Mouse (Mus musculus): Measurements from ENCODE around the gene Ptprd. TPM values are rescaled to one million over a fixed set of nuclear protein-coding genes. Genes with fewer than 3 reads are reported as not detected.

Ptprd gene
- total RNA-seq, 2 experiments from 2014 or later: 10.4 to 13.5 TPM

DNA sequence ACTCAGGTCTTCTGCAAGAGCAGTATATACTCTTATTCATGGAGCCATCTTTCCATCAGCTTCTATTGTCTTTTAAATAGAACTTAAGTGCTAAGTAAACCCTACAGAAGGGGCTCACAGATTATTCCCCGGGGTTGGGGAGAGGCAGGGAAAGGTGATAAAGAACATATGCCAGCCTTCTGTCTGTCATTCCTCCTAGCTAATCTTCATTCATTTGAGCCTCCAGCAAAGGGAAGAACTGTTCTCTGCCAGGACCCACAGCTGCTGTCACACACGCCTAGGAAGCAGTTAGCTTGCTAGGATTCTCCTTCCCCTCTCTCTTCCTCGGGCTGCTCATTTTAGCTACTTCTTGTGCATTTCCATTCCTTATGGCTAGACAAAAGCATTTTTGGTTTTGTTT is 2205.0 kb downstream of the Ptprd start:
- no peak for DNase-seq
- intact Hi-C loops (cut with DNase I): no loop called here

GRCm38 (mm10) chr4:76004161-76004560 is 2207.6 kb downstream of the Ptprd start:
- no peak for DNase-seq
- intact Hi-C loops (cut with DNase I): no loop called here

DNA sequence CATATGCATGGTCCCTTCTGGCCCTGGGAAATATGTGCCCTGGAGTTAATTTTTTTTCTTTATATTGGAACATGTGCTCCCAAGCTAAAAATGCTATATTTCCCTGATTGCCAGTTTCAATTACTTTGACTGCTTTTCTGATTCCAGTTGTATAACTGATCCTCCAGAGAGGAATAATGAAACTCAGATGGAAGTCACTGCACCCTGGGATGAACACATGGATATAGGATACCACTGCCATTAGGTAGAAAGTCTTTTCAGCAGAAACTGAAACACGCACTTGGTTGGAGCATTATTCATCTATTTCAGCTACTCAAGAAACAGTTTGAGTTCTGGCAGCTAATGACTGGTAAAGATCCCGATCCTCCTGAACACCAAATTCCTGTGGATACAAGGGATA is 2211.5 kb downstream of the Ptprd start:
- intact Hi-C loops (cut with DNase I): no loop called here
- DNase-seq: no peak

DNA sequence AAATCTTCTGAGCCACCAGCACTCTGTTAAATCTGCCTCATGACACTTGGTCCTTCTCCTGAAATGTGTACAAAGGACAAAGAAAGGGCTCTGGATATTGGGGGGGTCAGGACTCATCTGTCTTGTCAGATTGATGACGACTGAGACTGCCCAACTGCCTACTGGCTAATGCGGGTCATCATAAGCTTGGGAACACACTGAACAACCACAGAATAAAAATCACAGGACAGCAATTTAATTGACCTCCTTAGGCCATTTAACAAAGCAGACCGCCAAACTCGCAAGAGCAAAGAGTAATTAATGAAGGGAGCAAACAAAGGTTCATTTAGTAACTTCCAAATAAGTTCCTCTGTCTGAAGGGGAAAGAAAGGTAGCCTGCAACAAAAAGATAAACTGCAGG is 2215.9 kb downstream of the Ptprd start:
- no peak for DNase-seq
- intact Hi-C loops (cut with DNase I): no loop called here

GRCm38 (mm10) chr4:75994576-75994975 is 2217.2 kb downstream of the Ptprd start:
- intact Hi-C loops (cut with DNase I): no loop called here
- DNase-seq: no peak

DNA sequence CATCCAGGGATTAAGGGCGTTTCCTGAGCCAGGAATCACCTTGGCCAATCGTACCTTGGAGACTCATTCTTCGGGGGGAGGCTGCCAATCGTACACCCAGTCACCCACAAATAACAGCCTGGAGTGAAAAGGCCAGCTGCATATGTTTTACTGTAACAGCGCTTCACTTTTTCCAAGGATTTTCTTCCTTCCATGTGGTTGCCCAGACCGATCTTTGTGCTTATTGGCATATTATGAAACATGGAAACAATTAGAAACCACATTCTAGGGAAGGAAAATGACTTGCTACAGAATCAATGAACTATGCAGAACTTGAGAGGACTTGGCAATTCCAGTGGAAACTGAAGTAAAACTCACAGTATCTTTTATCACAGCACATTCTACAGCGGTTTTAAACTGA is 2218.7 kb downstream of the Ptprd start:
- no peak for DNase-seq
- intact Hi-C loops (cut with DNase I): no loop called here

GRCm38 (mm10) chr4:75991621-75992245 is 2220.0 kb downstream of the Ptprd start:
- intact Hi-C loops (cut with DNase I): no loop called here
- DNase-seq: no peak

DNA sequence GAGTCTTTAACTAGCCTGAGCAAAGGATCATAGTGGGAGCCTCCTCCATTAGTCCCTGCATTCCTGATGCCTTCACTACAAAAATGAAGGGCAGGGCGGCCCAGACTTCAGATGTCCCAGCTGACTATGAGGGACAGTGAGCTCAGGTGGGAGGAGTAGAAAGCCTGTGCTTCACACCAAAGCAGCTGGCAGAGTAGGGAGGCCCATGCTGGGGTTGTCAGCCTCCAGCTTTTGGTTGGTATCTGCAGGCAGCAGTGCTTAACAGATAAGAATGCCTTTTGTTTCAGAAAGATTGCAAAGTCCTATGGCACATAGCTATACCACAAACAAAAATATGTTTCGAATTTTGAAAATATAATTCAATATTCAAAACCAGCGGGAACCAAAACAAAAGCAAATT is 2237.0 kb downstream of the Ptprd start:
- intact Hi-C loops (cut with DNase I): no loop called here
- DNase-seq: no peak

- no peak for DNase-seq
- intact Hi-C loops (cut with DNase I): no loop called here
These were observed 2238.4 kb downstream of the Ptprd start for GRCm38 (mm10) chr4:75973322-75973721.

GRCm38 (mm10) chr4:75969961-75970360 is 2241.8 kb downstream of the Ptprd start:
- DNase-seq: no peak
- intact Hi-C loops (cut with DNase I): no loop called here

DNA sequence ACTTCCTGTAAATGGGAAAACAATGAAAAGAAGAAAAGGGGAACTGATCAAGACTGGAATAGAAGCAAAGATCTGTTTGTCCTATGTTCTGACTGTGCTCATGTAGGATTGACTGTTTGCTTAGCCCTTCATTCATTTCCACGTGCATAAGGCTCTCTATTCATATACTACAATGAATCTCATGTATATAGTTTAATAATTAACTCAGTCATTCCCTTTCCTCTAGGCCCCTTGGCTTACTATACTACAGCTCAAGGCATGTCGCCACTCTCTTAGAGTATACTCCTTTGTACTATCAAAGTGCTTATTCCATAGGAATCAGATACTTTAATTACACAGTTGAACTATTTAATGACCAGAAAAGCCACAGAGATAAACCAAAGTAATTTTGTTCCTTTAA is 2243.1 kb downstream of the Ptprd start:
- intact Hi-C loops (cut with DNase I): no loop called here
- no peak for DNase-seq

DNA sequence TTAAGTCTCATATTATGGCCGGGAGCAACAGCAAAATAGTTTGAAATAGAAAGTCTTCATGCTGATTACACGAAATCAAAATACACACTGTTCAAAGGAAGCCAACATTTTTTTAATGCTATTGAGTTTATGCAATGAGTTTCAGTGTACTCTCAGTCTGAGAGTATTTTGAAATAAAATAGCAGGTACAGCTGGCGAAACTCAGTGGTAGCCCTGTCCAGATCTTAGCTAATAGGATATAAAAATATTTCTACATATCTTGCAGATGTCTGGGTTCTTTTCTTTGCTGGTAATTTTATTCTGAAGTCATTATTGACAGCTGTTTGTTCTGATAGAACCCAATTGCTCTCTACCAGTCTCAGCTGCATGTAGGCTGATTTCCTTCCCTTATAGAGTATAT is 2246.0 kb downstream of the Ptprd start:
- intact Hi-C loops (cut with DNase I): no loop called here

DNA sequence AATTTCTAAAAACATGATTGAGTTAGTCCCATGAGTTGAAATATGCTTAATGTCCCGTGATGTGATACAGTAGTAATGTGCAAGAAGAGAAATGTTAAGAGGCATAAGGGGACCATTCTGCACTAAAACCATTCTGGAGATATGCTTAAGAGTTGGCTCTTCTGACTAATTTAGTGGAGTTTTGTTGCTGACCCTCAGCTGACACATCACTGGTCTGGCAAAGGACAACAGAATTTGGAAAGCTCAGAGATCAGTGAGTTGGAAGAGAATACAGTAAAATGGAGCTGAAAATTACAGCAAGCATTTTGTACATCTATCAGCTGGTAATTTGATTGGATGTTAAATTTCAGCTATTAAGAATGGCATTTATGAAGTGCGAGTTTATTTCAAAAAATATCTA is 2248.8 kb downstream of the Ptprd start:
- intact Hi-C loops (cut with DNase I): no loop called here
- DNase-seq: no peak

More for the DNA sequence above, 2246.0 kb downstream of the Ptprd start:
- DNase-seq: no peak

DNA sequence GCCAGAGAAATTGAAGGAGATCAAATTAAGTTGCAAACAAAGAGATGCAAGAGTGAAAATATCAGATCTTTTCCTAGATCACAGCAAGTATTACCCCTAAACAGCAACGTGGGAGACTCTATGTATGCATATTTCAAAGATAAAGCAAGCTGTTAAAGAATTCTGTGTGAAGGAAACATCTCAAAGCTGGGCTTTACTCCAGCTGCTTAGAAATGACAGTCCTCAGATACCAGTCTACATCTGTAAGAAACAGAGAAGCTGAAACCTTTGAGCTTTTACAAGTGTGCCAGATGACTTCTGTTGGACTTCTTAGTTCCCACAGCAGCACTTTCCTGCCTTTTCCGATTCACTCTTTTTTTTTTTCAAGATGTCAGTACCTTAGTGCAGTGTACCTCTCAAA is 2249.9 kb downstream of the Ptprd start:
- intact Hi-C loops (cut with DNase I): no loop called here
- no peak for DNase-seq

- intact Hi-C loops (cut with DNase I): no loop called here
These were observed 2258.3 kb downstream of the Ptprd start for GRCm38 (mm10) chr4:75953349-75954060.

GRCm38 (mm10) chr4:75950582-75950981 is 2261.2 kb downstream of the Ptprd start:
- intact Hi-C loops (cut with DNase I): no loop called here
- DNase-seq: no peak

More at GRCm38 (mm10) chr4:75953349-75954060, 2258.3 kb downstream of the Ptprd start:
- DNase-seq: peak in 1 of 2 experiments; percentile 12

DNA sequence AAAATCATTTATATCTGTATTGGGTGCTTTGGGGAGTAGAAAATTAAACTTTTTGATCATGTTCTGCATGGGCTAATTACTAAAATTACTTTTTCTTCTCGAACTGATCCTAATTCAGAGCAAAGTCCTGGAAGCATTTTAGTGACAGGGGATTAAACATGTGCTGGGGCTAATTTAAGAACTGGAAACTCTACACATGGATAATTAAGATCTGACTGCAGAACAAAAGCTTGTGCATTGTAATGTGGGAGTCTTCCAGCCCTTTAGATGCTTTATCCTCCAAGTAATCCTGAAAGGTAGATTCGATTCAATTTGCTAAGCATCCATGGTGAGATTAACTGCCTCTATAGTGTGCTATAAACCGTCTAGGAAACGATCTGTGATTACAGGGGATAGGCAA is 2316.9 kb downstream of the Ptprd start:
- intact Hi-C loops (cut with DNase I): no loop called here

More for the DNA sequence above, 2316.9 kb downstream of the Ptprd start:
- no peak for DNase-seq

Small RNA genes within 50 kb of the gene (microRNA-seq; reads per million reads assigned to microRNA genes)
- 0 reads per million in 2 experiments for gene Gm23159
